Mouse (Mus musculus) stomach, adult 2 months (tissue): ENCODE measurements around the gene Gm15080. TPM values are rescaled to one million over a fixed set of nuclear protein-coding genes. Genes with fewer than 3 reads are reported as not detected.

Source experiments
- polyA plus RNA-seq: library from polyadenylated mRNA; depleted of rRNA; stranded (reverse); fragments of >200 nt; gene quantifications from 2 replicates; pipeline ENCODE4 v1.2.3, GENCODE M21; 2012; rRNA removed

Gm15080 gene
- not detected in 2 replicates for polyA plus RNA-seq

GRCm38 (mm10) chrX:147992693-147993092 lies at the start of gene Gm15080:
Gene Gm15080, plus strand, starts transcription at chrX:147992993.

Other genes with a start within 250 kb of the Gm15080 start
- not detected in 2 replicates for gene Gm15128, start 227.0 kb upstream of the Gm15080 start, polyA plus RNA-seq
- not detected in 2 replicates for gene Gm15107, start 187.7 kb downstream of the Gm15080 start, polyA plus RNA-seq